Mouse (Mus musculus) lung, adult 2 months (tissue): ENCODE measurements around the gene Cd8a. TPM values are rescaled to one million over a fixed set of nuclear protein-coding genes. Genes with fewer than 3 reads are reported as not detected.

ENCODE experiments used
- DNase-seq: peaks from one replicate; pipeline ENCODE4 v3.0.0; 2022
- H3K4me1 ChIP-seq: fragments of 200-500 bp; 2 replicates; pipeline ENCODE4 v1.6.1; 2011; ENCODE audit warnings: low read length; ENCODE audit not compliant: control insufficient read depth, insufficient read depth
- H3K4me3 ChIP-seq: fragments of 200-500 bp; replicated peaks from 2 replicates; pipeline ENCODE3; 2011; ENCODE audit warnings: low read depth, mild to moderate bottlenecking, control low read depth, low read length; ENCODE audit errors: extremely low read depth
- CTCF ChIP-seq: fragments of 200-500 bp; IDR thresholded peaks from 2 replicates; pipeline ENCODE4 v1.5.1; 2011; ENCODE audit warnings: mild to moderate bottlenecking, low read length, control low read depth; ENCODE audit not compliant: insufficient read depth
- POLR2A ChIP-seq: fragments of 200-500 bp; IDR thresholded peaks from 2 replicates; pipeline ENCODE4 v1.6.1; 2011; ENCODE audit warnings: low read depth, mild to moderate bottlenecking, control low read depth, low read length, borderline replicate concordance; ENCODE audit errors: extremely low read depth
- WGBS: fragments of 180-500 bp; shearing (Covaris S2); methylation state at CpG from one replicate; pipeline ENCODE4 v1.1.7; 2018; 5-methylcytosine and 5-hydroxymethylcytosine counted together
- polyA plus RNA-seq: library from polyadenylated mRNA; depleted of rRNA; stranded (reverse); fragments of >200 nt; gene quantifications from 2 replicates; pipeline ENCODE4 v1.2.3, GENCODE M21; 2012

Cd8a gene
- polyA plus RNA-seq, 1 experiment, result 2.4 TPM

GRCm38 (mm10) chr6:71339351-71339750 lies 33.9 kb upstream of the Cd8a start:
- no peak for TF ChIP-seq POLR2A
- no peak for TF ChIP-seq CTCF
- 64% methylated on average over 4 of the region's 4 CpGs for WGBS
- no peaks in the 10 kb centered on the region for H3K4me1 ChIP-seq
- no peak overlapping the region for H3K4me3 ChIP-seq
- no peak for DNase-seq

GRCm38 (mm10) chr6:71341179-71341578 lies 32.0 kb upstream of the Cd8a start:
- DNase-seq, result no peak
- Histone ChIP-seq H3K4me3 (no peak overlapping the region), H3K4me1 (no peaks in the 10 kb centered on the region)
- 86% methylated on average over 9 of the region's 9 CpGs for WGBS
- no peak for TF ChIP-seq POLR2A
- TF ChIP-seq CTCF, result no peak

GRCm38 (mm10) chr6:71348006-71348405 lies 25.2 kb upstream of the Cd8a start:
- DNase-seq, result no peak
- Histone ChIP-seq H3K4me1 (no peaks in the 10 kb centered on the region), H3K4me3 (no peak overlapping the region)
- WGBS, result 93% methylated on average over 9 of the region's 9 CpGs
- no peak for TF ChIP-seq POLR2A
- no peak for TF ChIP-seq CTCF

- TF ChIP-seq POLR2A (no peak), CTCF (no peak)
- Histone ChIP-seq H3K4me1 (no peaks in the 10 kb centered on the region), H3K4me3 (no peak overlapping the region)
- WGBS, result 94% methylated on average over 3 of the region's 3 CpGs
- no peak for DNase-seq
Observed at GRCm38 (mm10) chr6:71351201-71351600, 22.0 kb upstream of the Cd8a start.

- TF ChIP-seq POLR2A, result no peak
- no peak for TF ChIP-seq CTCF
- H3K4me1 ChIP-seq, result no peaks in the 10 kb centered on the region
- no peak for DNase-seq
- H3K4me3 ChIP-seq, result no peak overlapping the region
- WGBS, result 87% methylated on average over 6 of the region's 6 CpGs
Observed at GRCm38 (mm10) chr6:71352201-71352600, 21.0 kb upstream of the Cd8a start.

- 76% methylated on average over 10 of the region's 10 CpGs for WGBS
- H3K4me3 ChIP-seq, result no peak overlapping the region
- DNase-seq, result no peak
- no peaks in the 10 kb centered on the region for H3K4me1 ChIP-seq
- TF ChIP-seq CTCF (no peak), POLR2A (no peak)
Observed at GRCm38 (mm10) chr6:71352866-71353427, 20.3 kb upstream of the Cd8a start.

GRCm38 (mm10) chr6:71353722-71354121 lies 19.5 kb upstream of the Cd8a start:
- Histone ChIP-seq H3K4me1 (no peaks in the 10 kb centered on the region), H3K4me3 (no peak overlapping the region)
- no peak for TF ChIP-seq POLR2A
- no peak for TF ChIP-seq CTCF
- WGBS, result 74% methylated on average over 2 of the region's 2 CpGs
- DNase-seq, result no peak

- TF ChIP-seq POLR2A, result no peak
- TF ChIP-seq CTCF, result no peak
- WGBS, result 83% methylated on average over 7 of the region's 7 CpGs
- DNase-seq, result no peak
- H3K4me1 ChIP-seq, result no peaks in the 10 kb centered on the region
- no peak overlapping the region for H3K4me3 ChIP-seq
Observed at GRCm38 (mm10) chr6:71357493-71357892, 15.7 kb upstream of the Cd8a start.

GRCm38 (mm10) chr6:71360221-71360620 lies 13.0 kb upstream of the Cd8a start:
- Histone ChIP-seq H3K4me3 (no peak overlapping the region), H3K4me1 (no peaks in the 10 kb centered on the region)
- TF ChIP-seq CTCF (no peak), POLR2A (no peak)
- no peak for DNase-seq
- WGBS, result 71% methylated on average over 4 of the region's 4 CpGs

GRCm38 (mm10) chr6:71360751-71361150 lies 12.5 kb upstream of the Cd8a start:
- WGBS, result 52% methylated on average over 5 of the region's 5 CpGs

More at GRCm38 (mm10) chr6:71360751-71361150, 12.5 kb upstream of the Cd8a start:
- Histone ChIP-seq H3K4me3 (no peak overlapping the region), H3K4me1 (no peaks in the 10 kb centered on the region)
- TF ChIP-seq POLR2A (no peak), CTCF (no peak)
- DNase-seq, result no peak
